11 mouse cellular contexts compared by ENCODE assay signal in the genomic region with DNA sequence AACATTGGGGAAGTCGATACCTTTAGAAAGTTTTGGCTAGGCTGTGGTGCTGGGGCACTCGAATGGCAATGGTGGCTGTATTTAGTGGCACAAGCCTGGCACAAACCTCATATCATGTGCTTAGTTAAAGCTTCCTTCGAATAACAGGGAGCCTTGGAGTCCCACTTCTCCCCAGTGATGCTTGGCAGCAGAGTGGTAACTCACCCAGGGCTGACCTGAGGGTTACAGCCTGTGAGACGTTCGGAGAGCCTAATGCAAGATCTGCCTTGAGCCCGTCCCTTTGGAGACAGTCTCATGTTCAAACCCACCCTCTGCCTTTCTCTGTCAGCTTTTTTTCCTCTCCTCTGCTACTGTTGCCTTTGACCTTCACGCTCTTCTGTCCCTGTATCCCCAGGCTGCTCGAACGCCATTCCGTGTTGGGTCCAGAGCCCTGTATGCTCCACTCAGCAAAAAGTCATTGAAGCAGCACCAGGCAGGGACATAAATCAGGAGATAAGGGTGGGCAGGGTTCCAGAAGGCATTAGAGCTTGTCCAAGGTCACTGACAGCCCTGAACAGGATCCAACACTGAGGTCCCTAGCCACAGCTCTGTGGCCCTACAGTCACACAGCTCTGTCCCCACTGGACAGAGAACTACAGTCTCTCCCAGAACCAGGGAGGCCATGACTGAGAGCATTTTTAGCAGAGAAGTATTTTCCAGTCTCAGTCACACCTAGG. TPM values are rescaled to one million over a fixed set of nuclear protein-coding genes. Genes with fewer than 3 reads are reported as not detected.
DNase-seq lines count a peak whose midpoint lies in the region; ATAC-seq lines count a peak whose summit lies in the region.
"Had no signal": no experiment of that assay in that cellular context is flagged by ENCODE, and none has a peak within 500 bp of the region (broad histone marks: within the 10 kb centered on the region; RNA-seq: fewer than 3 reads in every experiment).

No protein-coding gene starts in this region.

- H3K27me3 ChIP-seq in heart, embryonic 13.5 days (replicated peaks): no peaks in the 10 kb centered on the region
- no peaks in the 10 kb centered on the region for H3K27me3 ChIP-seq in kidney, embryonic 15.5 days
- H3K27me3 ChIP-seq in neural tube, embryonic 13.5 days: no peaks in the 10 kb centered on the region

- peak overlapping the region; percentile 53 for H3K27ac ChIP-seq in heart, embryonic 13.5 days (replicated peaks)
- H3K27ac ChIP-seq in kidney, embryonic 15.5 days: peak overlapping the region; percentile 91
- H3K27ac ChIP-seq in neural tube, embryonic 13.5 days (replicated peaks): no peak overlapping the region

- peaks cover 29% of the 10 kb centered on the region for H3K4me1 ChIP-seq in heart, embryonic 13.5 days
- peaks cover 44% of the 10 kb centered on the region for H3K4me1 ChIP-seq in kidney, embryonic 15.5 days
- H3K4me1 ChIP-seq in neural tube, embryonic 13.5 days (replicated peaks): peaks cover 9% of the 10 kb centered on the region

- no peaks in the 10 kb centered on the region for H3K36me3 ChIP-seq in heart, embryonic 13.5 days
- H3K36me3 ChIP-seq in kidney, embryonic 15.5 days: no peaks in the 10 kb centered on the region
- no peaks in the 10 kb centered on the region for H3K36me3 ChIP-seq in neural tube, embryonic 13.5 days

- peak overlapping the region; percentile 21; the same call in 1 of the 2 replicates for H3K4me2 ChIP-seq in heart, embryonic 13.5 days
- H3K4me2 ChIP-seq in kidney, embryonic 15.5 days: peak overlapping the region; percentile 10; the same call in 1 of the 2 replicates
- H3K4me2 ChIP-seq in neural tube, embryonic 13.5 days: no peak overlapping the region

- no peak for ATAC-seq in heart, embryonic 13.5 days (ENCODE audit: extremely low read depth, insufficient number of reproducible peaks, low FRiP score, low TSS enrichment)
- peak; percentile 93 for ATAC-seq in kidney, embryonic 15.5 days (replicated peaks; ENCODE audit: low FRiP score)
- ATAC-seq in neural tube, embryonic 13.5 days (ENCODE audit: low read depth): 0 out of 2 replicates have a peak, but pooled peaks have one; percentile 11
- ATAC-seq: activated CD4-positive, CD25-positive, alpha-beta regulatory T cell, adult 4 months; CD4-positive, CD25-positive, alpha-beta regulatory T cell, adult 4 months; midbrain, embryonic 16.5 days had no signal

- H3K4me3 ChIP-seq in heart, embryonic 13.5 days: no peak overlapping the region
- no peak overlapping the region for H3K4me3 ChIP-seq in kidney, embryonic 15.5 days (replicated peaks)
- H3K4me3 ChIP-seq in neural tube, embryonic 13.5 days: no peak overlapping the region

- intact Hi-C loops in left cerebral cortex, postnatal 36 days (cut with DNase I): no loop called here

- no peak for DNase-seq in heart, adult 18-20 months
- DNase-seq in adrenal gland, postnatal 25 days: peak; percentile 72
- DNase-seq in left cerebral cortex, postnatal 36 days (ENCODE audit: low spot score in 2 of 2): no peak
- no peak for DNase-seq in layer of hippocampus, adult 18-20 months (ENCODE audit: low spot score in 2 of 2)
- no peak for DNase-seq in gastrocnemius, adult 18-20 months (ENCODE audit: low spot score)

- no peak overlapping the region for H3K9ac ChIP-seq in heart, embryonic 13.5 days
- no peak overlapping the region for H3K9ac ChIP-seq in kidney, embryonic 15.5 days
- no peak overlapping the region for H3K9ac ChIP-seq in neural tube, embryonic 13.5 days

- H3K9me3 ChIP-seq in heart, embryonic 13.5 days: no peaks in the 10 kb centered on the region
- no peaks in the 10 kb centered on the region for H3K9me3 ChIP-seq in kidney, embryonic 15.5 days (replicated peaks)
- no peaks in the 10 kb centered on the region for H3K9me3 ChIP-seq in neural tube, embryonic 13.5 days

- WGBS in heart, embryonic 13.5 days: 60% methylated on average over 10 of the region's 10 CpGs
- 32% methylated on average over 10 of the region's 10 CpGs for WGBS in kidney, embryonic 15.5 days
- WGBS in neural tube, embryonic 13.5 days: 68% methylated on average over 10 of the region's 10 CpGs

RNA-seq across cellular contexts. Expression of gene Cdkl1, which starts 9.0 kb away (rescaled TPM):
- polyA plus RNA-seq in heart, embryonic 13.5 days (2015; fragmentation: Nextera tagmentation; extraction: Ambion mirVana): 4.6 and 6.8 TPM in 2 replicates
- 10 to 100 TPM; 11.2 to 15.7 TPM for total RNA-seq in heart, adult 18-20 months (2021)
- total RNA-seq in adrenal gland, postnatal 25 days (2021): 1.5 and 2.4 TPM in 2 replicates
- 21.4 and 24.7 TPM in 2 replicates for polyA plus RNA-seq in kidney, embryonic 15.5 days (2015; fragmentation: Nextera tagmentation; extraction: Ambion mirVana)
- 2.6 and 4.3 TPM in 2 replicates for polyA plus RNA-seq in neural tube, embryonic 13.5 days (2015; fragmentation: Nextera tagmentation; extraction: Ambion mirVana)
- 10 to 100 TPM; 26.8 to 37.5 TPM for total RNA-seq in left cerebral cortex, postnatal 36 days (2021)
- total RNA-seq in layer of hippocampus, adult 18-20 months (2021): 10 to 100 TPM; 24.3 to 25.0 TPM
- total RNA-seq in gastrocnemius, adult 18-20 months (2021): 1 to 10 TPM; 1.0 to 1.6 TPM
- polyA plus RNA-seq: activated CD4-positive, CD25-positive, alpha-beta regulatory T cell, adult 4 months; CD4-positive, CD25-positive, alpha-beta regulatory T cell, adult 4 months had no signal

RNA-seq across cellular contexts. Expression of gene Atp5s, which starts 57.3 kb away (rescaled TPM):
- polyA plus RNA-seq in heart, embryonic 13.5 days (2015; fragmentation: Nextera tagmentation; extraction: Ambion mirVana): 30.5 and 31.5 TPM in 2 replicates
- total RNA-seq in heart, adult 18-20 months (2021): 10 to 100 TPM; 35.1 to 40.5 TPM
- 14.4 and 15.6 TPM in 2 replicates for total RNA-seq in adrenal gland, postnatal 25 days (2021)
- 30.7 and 31.0 TPM in 2 replicates for polyA plus RNA-seq in kidney, embryonic 15.5 days (2015; fragmentation: Nextera tagmentation; extraction: Ambion mirVana)
- 31.1 and 32.3 TPM in 2 replicates for polyA plus RNA-seq in neural tube, embryonic 13.5 days (2015; fragmentation: Nextera tagmentation; extraction: Ambion mirVana)
- 10 to 100 TPM; 32.0 to 34.7 TPM for total RNA-seq in left cerebral cortex, postnatal 36 days (2021)
- total RNA-seq in layer of hippocampus, adult 18-20 months (2021): 10 to 100 TPM; 33.5 to 35.0 TPM
- total RNA-seq in gastrocnemius, adult 18-20 months (2021): 10 to 100 TPM; 20.1 to 23.3 TPM

RNA-seq across cellular contexts. Expression of gene L2hgdh, which starts 57.4 kb away (rescaled TPM):
- 14.0 and 15.3 TPM in 2 replicates for polyA plus RNA-seq in heart, embryonic 13.5 days (2015; fragmentation: Nextera tagmentation; extraction: Ambion mirVana)
- 10 to 100 TPM; 44.2 to 48.3 TPM for total RNA-seq in heart, adult 18-20 months (2021)
- 17.0 and 24.9 TPM in 2 replicates for total RNA-seq in adrenal gland, postnatal 25 days (2021)
- 22.3 TPM in 2 replicates for polyA plus RNA-seq in kidney, embryonic 15.5 days (2015; fragmentation: Nextera tagmentation; extraction: Ambion mirVana)
- polyA plus RNA-seq in neural tube, embryonic 13.5 days (2015; fragmentation: Nextera tagmentation; extraction: Ambion mirVana): 8.9 and 9.6 TPM in 2 replicates
- 10 to 100 TPM; 15.4 to 18.6 TPM for total RNA-seq in left cerebral cortex, postnatal 36 days (2021)
- 10 to 100 TPM; 14.6 to 19.6 TPM for total RNA-seq in layer of hippocampus, adult 18-20 months (2021)
- 10 to 100 TPM; 37.6 to 42.5 TPM for total RNA-seq in gastrocnemius, adult 18-20 months (2021)
